Mouse (Mus musculus): Measurements from ENCODE around the gene Tm9sf3.

DNA sequence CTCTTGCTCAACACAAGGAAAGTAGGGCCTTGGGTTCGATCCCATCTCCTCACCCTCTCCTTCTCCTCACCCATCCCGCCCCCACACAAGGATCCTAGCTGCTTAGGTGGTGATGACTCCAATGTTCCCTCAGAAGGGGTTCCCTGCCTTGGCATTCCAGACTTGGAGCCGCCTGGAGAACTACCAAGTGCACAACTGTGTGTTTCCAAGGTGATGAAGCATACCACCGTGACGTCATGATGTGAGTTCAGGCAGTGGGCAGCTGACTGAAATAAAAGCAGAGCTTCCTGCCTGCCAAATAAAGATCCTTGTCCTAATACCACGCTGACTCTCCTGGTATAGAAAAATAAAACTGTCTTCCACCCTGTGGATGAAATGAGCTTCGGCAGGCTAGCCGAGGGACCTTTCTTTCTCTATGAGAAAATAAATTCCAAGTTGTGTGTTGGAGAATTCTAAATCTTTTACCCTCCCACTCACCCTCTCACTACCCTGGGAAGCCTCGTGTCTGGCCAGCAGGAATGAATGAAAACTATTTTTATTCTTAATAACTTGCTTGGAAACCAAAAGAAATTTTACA is 6.4 kb upstream of the Tm9sf3 start:
- TF ChIP-seq CTCF (IDR thresholded peaks at IDR 0.05; ENCODE audit: low read depth, low read length) (no peak), POLR2A (IDR thresholded peaks at IDR 0.05; ENCODE audit: borderline replicate concordance, low read depth, low read length) (no peak)
